Mouse (Mus musculus): Measurements from ENCODE around the gene Tbc1d2b. TPM values are rescaled to one million over a fixed set of nuclear protein-coding genes. Genes with fewer than 3 reads are reported as not detected.

Gene Tbc1d2b
- polyA plus RNA-seq (2015; fragmentation: Nextera tagmentation; extraction: Ambion mirVana): 7.6 and 8.1 TPM in 2 replicates

DNA sequence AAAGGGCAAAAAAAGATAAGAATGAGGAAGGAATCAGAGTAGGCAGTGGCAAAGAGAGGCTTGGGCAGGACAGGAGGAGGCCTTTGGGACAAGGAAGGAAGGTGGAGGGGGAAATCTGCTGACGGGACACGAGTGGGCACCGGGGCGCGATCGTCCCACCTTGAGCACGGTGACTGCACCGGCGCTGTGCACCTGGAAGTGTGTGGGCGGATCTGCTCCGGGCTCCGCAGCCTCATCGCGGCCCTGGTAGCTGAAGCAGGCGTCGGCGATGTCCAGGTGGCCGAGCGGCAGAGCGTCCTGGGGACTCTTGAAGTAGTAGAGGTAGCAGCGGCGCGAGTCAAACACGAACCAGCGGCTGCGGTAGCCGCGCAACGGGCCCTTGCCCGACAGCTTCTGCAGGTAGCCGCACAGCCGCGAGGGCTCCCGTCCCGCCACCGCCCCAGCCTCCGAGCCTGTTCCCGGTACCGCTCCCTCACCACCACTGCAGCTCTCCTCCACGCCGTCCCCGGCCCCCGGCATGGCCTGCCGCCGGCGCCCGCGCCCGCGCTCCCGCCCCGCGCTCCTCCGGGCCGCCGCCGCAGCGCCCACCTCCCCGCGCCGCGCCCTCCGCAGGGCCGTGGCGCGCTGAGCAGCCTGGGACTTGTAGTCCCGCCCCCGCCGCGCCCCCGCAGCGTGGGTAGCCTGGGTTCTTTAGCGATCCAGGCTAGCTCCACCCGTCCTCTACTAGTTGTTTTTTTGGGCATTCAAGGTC, at the start of gene Tbc1d2b:
TSS of gene Tbc1d2b (minus strand) at position 612 of the 751 bp plus-strand sequence.

DNA sequence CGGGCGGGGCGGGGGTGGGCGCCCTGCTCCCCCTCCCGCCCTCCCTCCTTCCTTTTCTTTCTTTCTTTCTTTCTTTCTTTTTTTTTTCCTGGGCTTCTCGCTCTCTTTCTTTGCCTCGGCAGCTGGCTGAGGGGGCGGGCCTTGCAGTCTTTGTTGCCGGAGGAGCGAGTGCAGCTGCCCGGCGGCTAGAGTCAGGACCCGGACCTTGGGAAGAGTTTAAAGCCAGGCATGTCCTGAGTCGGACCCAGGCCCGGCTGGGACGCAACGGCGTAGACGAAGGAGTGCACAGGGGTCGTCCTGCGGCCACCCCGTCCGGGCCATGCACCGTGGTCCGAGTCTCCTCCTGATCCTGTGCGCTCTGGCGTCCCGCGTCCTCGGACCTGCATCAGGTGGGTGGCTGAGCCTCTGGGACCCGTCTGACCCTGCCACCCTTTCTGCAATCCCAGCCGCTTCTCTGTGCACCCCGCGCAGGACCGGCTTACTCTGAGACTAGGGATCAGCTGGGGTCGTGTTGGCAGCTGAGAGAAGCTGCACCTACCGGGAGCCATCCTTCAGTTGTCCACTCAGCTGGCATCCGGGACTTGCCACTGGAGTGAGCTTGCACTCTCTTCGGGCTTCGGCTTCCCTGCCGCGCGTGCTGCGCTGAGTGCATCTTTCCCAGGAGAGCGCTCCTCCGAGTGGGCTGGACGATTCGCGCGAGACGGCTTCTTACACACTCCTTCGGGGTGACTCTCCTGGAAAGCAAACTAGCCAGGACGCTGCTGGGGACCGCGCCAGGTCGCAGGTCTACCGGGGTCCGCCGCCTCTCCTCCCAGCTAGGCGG, 107.5 kb downstream of the Tbc1d2b start, which contains the start of gene Adamts7:
TSS of gene Adamts7 (plus strand) at position 144 of the 823 bp plus-strand sequence.

Other genes starting within 250 kb of the Tbc1d2b start
- 207 and 221 TPM in 2 replicates for gene Ctsh, start 216.7 kb downstream of the Tbc1d2b start, polyA plus RNA-seq (2015; fragmentation: Nextera tagmentation; extraction: Ambion mirVana)
- gene Morf4l1, start 156.0 kb downstream of the Tbc1d2b start, polyA plus RNA-seq (2015; fragmentation: Nextera tagmentation; extraction: Ambion mirVana): 323 and 342 TPM in 2 replicates
- 3.7 and 4.5 TPM in 2 replicates for gene Adamts7, start 107.7 kb downstream of the Tbc1d2b start, polyA plus RNA-seq (2015; fragmentation: Nextera tagmentation; extraction: Ambion mirVana)

Measured in urinary bladder, postnatal 0 days (tissue).